Mouse (Mus musculus) CD4-positive, CD25-positive, alpha-beta regulatory T cell, adult 2 months (primary cell): ENCODE data around the gene Best1.
"Not testable (repeated sequence)": the region's sequence is repeated elsewhere in the genome, so short reads cannot be mapped to it uniquely, and the experiment has no call there.

Experiments used
- DNase-seq: peaks from one replicate; pipeline ENCODE4 v3.0.0-alpha.2; 2012; ENCODE audit warnings: low read depth, low spot score

Gene Best1

DNA sequence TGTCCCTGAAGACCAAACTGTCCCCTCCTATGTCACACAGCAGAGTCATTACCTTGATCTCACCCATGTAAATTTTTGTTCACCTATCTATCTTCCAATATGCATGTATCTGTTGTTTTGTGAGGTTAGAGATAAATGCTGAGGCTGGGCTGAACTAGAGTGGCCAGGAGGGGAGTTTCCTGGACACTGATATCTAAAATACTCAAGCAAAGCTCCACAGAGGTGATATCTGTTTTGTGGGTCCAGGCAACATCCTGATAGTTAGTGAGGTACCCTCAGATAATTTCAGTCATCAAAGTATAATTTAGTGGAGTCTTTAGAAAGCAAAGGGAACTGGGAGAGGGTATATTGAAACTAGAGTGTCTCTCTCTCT, 11.6 kb downstream of the Best1 start:
- DNase-seq, result no peak

DNA sequence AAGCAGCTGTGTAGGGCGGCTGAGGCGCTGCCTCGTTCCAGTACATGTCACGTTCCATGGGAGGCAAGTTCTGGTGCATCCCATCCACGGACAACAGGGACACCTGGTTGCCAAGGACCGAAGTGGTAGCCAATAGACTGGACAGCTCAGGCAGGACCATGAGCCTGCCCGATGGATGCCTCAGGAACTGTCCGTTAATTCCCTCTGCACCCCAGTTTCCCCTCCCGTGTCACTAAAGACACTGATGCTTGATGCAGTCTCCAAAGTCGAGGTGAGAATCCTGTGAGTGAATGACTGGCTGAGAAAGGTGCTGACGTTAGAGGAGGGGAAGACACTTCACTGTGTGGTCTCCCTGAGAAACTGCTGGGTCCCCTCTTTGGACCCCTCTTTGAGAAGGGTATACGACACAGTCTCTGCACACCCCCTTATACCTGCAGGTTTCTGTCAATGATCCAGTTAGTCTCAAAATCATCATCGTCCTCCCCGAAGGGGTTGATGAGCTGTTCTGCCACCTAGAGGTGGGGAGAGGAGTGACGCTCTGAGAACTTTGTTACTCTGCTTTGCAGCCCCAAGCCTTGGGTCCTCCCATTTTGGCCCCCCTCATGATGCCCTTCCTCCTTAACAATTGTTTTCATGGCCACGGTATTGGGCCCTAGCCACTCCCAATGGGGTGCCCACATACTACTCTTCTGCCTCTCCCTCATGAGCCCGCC, 12.1 kb downstream of the Best1 start:
- DNase-seq, result peak; percentile 67

DNA sequence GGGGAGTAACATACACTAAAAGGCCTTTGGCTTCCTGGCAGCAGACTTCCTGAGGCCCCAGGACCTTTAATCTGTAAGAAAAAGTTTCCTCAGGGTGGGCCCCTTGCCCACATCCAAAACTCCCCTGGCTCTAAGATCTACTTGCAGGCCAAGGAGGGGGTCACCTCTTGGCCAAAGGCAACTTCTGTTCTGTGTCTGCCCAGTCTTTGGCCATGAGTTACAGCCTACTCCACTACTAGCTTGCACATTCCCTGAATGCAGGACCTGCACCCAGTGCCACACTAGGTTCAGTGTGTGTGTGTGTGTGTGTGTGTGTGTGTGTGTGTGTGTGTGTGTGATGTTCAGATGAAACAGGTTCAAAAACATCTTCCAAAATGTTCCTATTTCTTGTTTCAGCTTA, 13.8 kb downstream of the Best1 start:
- no peak for DNase-seq

DNA sequence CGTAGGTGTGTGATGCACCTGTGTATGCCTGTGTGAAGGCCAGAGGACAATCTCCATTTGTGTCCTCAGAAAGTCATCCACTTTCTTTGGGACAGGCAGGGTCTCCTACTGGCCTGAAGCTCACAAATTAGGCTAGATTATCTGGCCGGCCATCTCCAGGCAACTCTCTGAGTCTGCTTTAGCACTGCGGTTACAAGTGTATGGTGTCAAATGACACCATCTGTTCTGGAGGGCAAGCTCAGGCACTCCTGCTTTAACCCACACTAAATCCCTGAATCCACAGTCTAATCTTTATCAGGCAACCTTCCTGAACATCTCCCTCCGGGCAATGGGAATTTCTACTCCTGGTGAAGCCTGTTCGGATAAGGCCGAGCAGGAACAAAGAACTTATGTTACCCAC, 14.2 kb downstream of the Best1 start:
- DNase-seq, result no peak

DNA sequence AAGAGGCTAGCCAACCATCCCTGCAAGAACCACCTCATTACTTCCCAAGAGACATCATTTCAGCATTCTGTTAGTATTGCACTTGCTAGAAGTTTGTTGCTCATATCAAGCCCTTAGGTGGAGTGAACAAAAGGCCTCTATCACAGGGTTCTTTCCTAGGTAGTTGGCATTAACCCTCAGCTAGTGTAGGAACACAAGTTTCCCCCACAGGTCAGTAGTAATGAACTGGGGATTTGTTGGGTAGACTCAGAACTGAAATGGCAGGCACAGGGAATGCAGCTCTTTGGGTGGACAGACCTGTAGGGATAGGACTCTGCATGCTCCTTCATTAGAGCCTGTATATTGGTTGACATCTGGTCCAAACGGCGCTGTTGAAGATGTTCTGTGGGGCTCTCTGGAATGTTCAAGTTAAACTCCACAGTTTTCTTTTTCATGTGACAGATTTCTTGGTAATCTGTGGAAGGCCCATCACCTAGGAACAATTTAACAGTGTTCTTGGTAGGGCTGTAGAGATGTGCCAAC, 15.5 kb downstream of the Best1 start:
- DNase-seq, result no peak

DNA sequence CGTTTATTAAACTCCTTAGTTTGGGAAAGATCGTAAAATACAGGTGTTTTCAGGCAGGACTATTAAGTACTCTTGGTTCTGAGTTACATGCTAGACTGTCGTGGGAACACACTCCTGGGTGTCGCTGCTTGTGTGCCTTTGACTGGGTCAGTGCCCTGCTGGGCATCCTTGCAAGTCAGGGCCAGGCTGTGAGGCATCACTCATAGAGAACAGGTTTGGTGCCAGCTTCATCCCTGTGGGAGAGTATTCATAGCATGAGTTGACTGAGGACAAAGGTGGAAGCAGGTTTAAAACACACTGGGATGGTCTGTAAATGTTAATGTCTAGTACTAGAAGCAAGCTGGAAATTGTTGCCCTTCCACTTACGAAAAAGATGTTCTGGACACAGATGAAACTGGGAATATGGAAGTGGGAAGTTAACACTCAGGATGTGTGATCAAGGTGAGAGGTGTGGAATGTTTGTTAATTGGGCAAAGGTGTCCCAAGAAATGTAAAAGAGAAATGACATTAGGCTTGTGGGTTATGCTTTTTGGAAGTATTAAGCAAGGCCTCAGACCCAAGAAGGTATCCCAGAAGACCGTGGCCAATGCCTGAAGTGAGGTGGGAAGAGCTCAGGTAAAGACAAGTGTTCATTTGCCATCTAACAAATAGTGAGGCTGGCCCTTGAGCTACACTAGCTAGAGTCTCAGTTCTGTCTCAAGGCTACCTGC, 16.1 kb downstream of the Best1 start:
- DNase-seq, result peak; percentile 32

DNA sequence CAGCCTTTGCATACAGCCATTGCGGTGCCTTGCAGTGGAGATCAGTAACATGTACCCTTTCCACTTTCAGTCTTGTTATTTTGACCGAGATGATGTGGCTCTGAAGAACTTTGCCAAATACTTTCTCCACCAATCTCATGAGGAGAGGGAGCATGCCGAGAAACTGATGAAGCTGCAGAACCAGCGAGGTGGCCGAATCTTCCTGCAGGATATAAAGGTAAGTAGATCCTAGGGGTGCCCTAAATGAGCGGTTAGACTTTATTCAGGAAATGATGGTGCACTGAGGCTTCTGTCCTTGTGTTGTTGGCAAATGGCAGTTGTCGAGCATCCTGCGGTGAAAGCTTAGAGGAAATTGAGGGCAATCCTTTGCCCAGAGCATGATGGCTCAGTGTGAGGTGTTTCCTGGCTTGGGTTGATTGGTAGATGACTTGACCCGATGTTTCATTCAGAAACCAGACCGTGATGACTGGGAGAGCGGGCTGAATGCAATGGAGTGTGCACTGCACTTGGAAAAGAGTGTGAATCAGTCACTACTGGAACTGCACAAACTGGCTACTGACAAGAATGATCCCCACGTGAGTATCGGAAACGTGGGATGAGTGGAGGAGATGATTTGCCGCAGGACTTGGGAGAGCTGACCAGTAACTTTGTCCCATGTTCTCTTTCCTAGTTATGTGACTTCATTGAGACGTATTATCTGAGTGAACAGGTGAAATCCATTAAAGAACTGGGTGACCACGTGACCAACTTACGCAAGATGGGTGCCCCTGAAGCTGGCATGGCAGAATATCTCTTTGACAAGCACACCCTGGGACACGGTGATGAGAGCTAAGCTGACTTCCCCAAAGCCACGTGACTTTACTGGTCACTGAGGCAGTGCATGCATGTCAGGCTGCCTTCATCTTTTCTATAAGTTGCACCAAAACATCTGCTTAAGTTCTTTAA, 17.1 kb downstream of the Best1 start:
- DNase-seq, result peak; percentile 50

DNA sequence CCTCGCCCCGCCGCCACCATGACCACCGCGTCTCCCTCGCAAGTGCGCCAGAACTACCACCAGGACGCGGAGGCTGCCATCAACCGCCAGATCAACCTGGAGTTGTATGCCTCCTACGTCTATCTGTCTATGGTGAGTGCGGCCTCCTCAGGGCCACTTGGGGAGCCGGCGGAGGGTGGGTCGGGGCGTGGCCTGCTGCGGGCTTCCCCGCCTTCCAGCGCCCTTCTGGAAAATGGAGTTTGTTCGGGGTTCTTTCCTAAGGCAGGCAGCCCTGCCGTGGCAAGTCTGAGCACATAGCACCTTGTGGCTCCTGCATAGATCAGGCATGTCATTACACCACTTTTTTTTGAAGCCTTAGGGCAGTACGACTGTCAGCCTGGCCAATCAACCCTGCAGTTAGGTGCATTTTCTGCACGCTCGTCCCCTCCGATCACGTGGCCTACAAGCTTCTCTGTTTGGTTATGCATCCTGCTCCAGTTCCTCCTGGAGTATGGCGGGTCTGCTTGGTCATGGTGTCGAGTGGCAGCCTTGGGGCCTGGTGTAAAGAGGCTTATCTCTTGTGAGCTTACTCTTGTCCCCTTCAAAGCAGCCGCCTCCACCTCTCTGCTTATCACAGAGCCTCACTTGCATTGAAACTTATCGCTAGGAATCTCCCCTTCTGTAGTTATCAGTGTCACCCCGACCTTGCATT, 18.4 kb downstream of the Best1 start:
- no peak for DNase-seq

DNA sequence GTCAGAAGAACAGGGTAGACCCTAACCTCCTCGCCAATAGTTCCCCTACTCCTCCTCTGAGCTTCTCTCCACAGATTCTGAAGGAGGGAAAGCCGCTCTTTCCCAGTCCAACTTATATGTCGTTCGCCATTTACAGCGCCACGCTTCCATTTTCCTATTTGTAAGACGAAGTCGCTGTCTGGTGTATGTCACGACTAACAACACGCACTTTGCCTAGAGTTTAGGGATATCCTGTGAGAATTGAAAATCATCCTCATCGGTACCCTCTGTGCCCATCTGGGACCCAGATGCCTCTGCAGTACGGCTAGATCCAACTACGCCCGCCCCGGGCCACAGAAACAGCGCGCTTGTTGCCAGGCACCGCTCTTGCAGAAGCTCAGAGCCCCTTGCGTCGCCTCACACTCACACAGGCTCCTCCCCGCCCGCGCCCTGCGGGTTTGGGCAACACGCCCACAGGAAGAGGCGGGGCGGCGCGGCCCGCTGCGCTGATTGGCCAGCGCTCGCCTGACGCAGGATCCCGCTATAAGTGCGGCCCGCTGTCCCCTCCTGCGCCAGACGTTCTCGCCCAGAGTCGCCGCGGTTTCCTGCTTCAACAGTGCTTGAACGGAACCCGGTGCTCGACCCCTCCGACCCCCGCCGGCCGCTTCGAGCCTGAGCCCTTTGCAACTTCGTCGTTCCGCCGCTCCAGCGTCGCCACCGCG, 19.1 kb downstream of the Best1 start:
- DNase-seq, result peak; percentile 99

DNA sequence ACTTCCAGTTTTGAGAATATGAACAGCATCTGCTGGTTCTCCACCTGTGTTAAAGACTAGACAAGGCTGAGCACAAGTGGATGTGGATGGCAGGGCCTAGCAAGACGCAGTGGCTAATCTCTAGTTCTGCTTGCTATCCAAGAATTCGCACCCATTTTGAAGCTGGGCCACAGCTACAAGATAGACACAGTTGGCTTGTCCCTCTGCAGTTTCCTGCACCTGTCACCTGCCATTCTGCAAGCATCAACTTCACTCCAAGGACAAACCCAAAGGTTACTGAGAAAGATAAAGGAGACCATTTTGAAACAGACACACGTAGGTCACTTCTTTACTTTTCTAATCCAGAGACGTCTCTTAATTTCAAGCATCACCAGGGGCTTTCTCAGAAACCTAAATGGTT, 19.8 kb downstream of the Best1 start:
- DNase-seq, result no peak

DNA sequence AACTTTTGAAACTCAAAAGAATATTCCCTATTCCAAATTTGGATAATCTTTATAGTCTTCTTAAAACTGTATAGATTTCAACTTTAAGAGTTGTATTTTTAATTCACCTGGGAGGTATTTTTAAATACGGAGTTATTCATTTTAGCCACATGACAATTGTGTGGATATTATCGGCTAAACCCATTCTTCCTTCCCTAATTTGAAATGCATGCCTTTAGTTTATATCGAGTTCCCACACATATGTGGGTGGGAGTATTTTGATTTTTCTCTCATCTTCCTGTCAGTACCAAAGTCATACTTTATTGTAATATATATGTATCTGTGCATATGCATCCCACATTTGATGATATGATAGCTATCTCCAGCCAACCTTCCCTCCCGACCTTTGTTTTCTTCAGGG, 21.2 kb downstream of the Best1 start, which contains the start of gene Fth1:
Gene Fth1, plus strand, starts transcription at position 341 of the 400 bp plus-strand sequence.
- DNase-seq, result no peak

DNA sequence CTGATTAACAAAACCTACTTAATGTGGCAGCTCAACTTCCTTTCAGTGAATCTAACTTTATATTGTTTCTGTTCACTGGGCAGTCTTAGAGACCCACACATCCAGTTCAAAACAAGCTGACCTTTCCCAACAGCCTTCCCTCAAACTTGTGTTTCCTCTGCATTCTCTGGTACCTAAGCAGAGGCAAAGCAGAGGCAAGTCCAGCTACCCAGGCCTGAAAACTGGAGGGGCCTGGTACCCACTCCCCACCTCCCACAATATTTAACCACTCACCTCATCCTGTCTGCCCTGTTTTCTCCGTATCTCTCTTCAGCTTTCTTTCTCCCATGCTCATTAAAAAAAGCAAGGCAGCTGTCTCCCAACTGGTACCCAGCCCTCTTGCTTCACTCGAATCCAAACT, 22.3 kb downstream of the Best1 start:
- DNase-seq, result no peak

DNA sequence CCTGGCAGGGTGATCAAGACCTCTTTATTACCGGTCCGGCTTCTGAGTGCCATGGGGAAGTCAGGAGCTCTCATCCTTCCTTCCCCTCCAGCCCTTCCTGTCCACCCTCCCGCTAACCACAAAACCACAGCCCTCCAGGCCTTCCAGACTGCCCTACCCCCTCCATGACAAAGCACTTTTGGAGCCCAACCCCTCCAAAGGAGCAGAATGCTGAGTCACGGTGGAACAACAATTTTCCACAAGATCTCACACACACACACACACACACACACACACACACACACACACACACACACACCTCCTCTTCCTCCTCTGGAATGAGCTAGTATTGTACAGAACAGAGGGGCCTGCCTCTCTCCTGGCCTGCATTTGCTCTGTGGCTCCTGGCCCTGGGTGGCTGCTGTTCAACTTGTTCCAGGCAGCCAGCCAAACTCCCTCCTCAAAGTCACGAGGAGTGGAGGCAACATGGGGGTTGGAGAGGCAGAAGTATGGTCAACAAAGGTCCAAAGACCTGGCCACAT, 22.9 kb downstream of the Best1 start:
- no peak for DNase-seq

DNA sequence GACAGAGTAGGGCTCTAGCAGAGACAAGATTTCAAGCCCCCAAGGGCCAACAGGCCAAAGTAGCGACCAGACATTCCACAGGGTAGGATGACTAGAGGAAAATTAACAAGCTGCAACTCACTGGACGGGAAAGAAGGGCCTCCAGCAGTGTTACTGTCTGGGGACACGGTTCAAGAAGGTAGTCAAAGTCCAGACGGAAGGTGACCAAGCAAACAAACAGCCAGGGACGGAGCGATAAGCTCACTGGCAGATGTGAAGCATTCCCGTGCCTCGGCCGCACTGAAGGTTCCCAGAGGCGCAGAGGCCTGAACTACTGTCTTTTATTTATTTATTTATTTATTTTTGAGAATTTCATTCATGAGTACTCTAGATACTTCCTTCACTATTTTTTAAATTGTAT, 24.3 kb downstream of the Best1 start:
- DNase-seq, result no peak

DNA sequence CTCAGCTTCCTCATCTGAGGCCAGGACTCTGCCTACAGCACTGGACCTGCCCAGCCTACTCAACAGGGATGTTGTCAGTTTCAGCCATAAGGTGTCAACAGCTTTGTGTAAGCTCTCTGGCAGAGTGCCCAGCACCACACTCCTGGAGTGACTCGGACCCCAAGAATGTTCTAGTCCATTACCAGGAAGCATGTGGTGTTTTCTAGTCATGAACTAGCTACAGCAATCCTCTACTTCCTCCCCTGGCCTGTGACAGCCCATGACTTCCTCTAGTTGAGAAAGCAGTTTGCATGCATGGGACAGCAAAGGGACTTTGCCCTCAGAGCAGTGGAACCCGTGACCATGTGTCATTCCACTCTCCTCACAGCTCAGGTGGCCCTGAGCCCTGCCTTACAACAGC, 26.6 kb downstream of the Best1 start:
- DNase-seq, result not testable (repeated sequence)

DNA sequence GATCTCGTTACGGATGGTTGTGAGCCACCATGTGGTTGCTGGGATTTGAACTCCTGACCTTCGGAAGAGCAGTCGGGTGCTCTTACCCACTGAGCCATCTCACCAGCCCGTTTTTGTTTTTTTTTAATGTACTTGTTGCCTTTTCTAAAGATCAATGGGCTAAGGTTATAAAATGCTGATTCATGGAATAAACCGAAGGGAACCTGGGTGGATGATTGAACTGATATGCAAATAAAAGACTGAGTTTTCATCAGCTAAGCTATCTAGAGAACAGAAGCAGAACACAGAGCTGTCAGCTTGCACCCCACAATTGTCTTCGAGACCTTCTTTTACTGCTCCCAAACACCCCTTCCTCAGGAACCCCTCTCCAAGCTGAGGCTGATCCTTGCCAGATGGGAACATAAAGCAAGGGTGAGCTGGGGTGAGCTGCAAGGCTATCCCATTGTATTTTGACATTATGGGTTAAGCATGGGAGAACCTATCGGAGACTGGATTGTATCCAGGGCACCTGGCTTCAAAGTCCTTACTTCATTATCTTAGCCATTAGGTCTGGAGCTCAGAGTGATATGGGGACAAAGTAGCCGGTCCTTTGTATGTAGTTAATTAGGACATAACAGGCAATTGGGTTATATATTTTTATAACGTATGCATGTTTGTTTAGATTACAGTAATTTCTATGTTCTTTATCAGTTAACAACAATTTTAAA, 33.2 kb downstream of the Best1 start:
- DNase-seq, result no peak

DNA sequence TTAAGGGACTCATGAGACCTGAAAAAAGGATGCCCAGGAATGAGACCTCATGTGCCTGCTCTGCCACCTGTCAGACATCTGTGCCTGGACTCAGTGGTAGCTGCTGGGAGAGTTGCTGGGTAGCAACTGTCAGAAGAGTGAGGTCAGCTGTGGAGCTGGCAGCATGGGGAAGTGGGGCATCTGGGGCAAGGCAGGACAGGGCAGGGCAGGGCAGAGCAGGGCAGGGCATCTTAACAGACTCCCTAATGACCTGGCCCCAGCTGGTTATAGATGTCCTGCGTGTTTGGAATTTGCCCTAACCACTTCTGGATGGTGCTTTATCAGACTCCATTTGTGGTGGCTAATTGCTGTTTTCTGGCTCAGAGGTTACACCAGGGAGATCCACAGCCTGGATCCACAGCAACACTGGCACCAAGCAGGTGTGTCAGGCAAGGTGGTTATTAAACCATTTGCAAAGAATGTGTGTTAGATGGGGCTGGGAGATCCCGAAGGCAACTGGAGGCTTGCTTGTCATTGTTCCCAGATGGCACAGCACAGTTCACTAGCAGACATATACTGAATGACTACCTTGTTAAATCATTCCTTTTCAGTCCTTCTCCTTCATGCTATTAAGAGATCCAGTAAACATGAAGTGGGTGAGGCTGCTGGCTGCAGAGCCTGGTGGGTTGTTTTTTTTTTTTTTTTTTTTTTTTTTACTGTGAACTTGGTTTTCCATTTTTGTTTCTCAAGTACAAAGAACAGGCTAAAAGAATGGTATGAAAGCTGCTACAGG, 35.2 kb downstream of the Best1 start:
- no peak for DNase-seq

DNA sequence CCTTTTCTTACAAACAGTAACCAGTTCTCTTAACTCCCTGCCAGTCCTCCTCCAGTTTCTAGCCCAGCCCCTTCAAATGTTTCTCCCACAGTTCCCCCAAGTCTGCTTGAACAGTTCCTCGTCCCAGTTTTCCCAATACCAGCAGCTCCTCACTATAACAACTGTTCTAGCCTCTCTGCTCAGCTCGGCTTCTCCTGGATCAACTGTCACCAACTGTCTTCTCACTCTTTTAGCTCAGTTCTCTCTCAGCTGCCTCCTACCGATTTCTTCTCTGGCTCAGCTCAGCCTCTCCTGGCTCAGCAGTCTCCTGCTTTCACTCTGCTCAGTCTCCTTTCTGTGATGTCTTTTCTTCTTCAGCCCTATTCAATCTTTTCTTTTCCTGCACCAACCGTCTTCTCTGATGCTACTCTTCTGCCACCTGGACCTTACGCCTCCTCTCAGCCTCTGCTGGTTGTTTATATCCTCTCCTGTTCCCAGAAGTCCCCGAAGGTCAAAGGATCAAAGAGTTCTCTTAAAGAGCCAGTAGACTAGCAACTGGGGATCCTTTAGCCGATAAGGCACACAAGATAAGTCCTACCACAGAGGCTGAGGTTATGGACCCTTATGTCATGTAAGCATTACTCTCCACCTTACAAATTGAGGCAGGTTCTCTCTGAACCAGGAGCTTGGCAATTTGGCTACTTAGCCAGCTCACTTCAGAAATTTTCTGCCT, 37.1 kb downstream of the Best1 start:
- no peak for DNase-seq

DNA sequence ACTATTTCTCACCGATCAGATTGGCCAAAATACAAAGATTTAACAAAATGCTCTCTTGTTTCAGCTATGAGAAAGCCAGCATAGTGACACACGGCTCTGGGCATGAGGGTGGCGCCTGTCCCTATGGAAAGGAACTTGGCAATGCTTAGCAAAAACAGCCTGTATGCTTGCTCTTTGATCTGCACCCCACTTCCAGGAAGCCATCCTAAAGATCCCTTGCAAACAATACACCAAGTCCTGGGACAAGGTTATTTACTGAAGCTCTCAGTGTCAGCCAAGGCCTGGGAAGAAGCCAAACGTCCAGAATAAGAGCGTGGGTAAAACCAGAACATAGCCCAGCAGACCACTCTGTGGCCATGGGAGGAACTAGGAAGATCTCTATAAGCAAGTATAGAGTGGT, 40.7 kb downstream of the Best1 start:
- DNase-seq, result no peak
